Mouse (Mus musculus): ENCODE results near the gene Isoc2a. TPM values are rescaled to one million over a fixed set of nuclear protein-coding genes. Genes with fewer than 3 reads are reported as not detected.

Gene Isoc2a
- polyA plus RNA-seq, 1 experiment = 1.3 TPM

- Histone ChIP-seq H3K4me1 (ENCODE audit: control insufficient read depth) (peaks cover 36% of the 10 kb centered on the region), H3K27me3 (ENCODE audit: control insufficient read depth) (peaks cover 41% of the 10 kb centered on the region)
- TF ChIP-seq TAL1 (IDR thresholded peaks at IDR 0.05; ENCODE audit: low read length) (no peak), GATA1 (IDR thresholded peaks at IDR 0.05; ENCODE audit: low read length) (no peak)
These were observed 43.5 kb downstream of the Isoc2a start for GRCm38 (mm10) chr7:4920496-4920895.

GRCm38 (mm10) chr7:4920976-4921823, 44.2 kb downstream of the Isoc2a start:
- Histone ChIP-seq H3K36me3 (ENCODE audit: control insufficient read depth) (peaks cover 47% of the 10 kb centered on the region), H3K4me1 (ENCODE audit: control insufficient read depth) (peaks cover 29% of the 10 kb centered on the region), H3K9me3 (ENCODE audit: control insufficient read depth, low read length) (peaks cover 7% of the 10 kb centered on the region), H3K4me3 (replicated peaks) (no peak overlapping the region), H3K27me3 (ENCODE audit: control insufficient read depth) (peaks cover 48% of the 10 kb centered on the region)
- TF ChIP-seq GATA1 (IDR thresholded peaks at IDR 0.05; ENCODE audit: low read length) = no peak
- TF ChIP-seq TAL1 (IDR thresholded peaks at IDR 0.05; ENCODE audit: low read length) = no peak

More at GRCm38 (mm10) chr7:4920496-4920895, 43.5 kb downstream of the Isoc2a start:
- Histone ChIP-seq H3K4me3 (replicated peaks) (no peak overlapping the region), H3K36me3 (ENCODE audit: control insufficient read depth) (peaks cover 47% of the 10 kb centered on the region), H3K9me3 (ENCODE audit: control insufficient read depth, low read length) (peaks cover 7% of the 10 kb centered on the region)

- H3K9me3 ChIP-seq (ENCODE audit: control insufficient read depth, low read length) = peaks cover 7% of the 10 kb centered on the region
- H3K4me1 ChIP-seq (ENCODE audit: control insufficient read depth) = peaks cover 22% of the 10 kb centered on the region
- H3K36me3 ChIP-seq (ENCODE audit: control insufficient read depth) = peaks cover 42% of the 10 kb centered on the region
- no peak within 1 kb of the TSS for H3K4me3 ChIP-seq (replicated peaks)
- no peak for TF ChIP-seq GATA1 (IDR thresholded peaks at IDR 0.05; ENCODE audit: low read length)
- no peak for TF ChIP-seq TAL1 (IDR thresholded peaks at IDR 0.05; ENCODE audit: low read length)
- peaks cover 52% of the 10 kb centered on the region for H3K27me3 ChIP-seq (ENCODE audit: control insufficient read depth)
These were observed 45.0 kb downstream of the Isoc2a start, which contains the start of gene Nat14 for GRCm38 (mm10) chr7:4921824-4922482. Gene Nat14, plus strand, starts transcription at chr7:4922028.

- TF ChIP-seq TAL1 (IDR thresholded peaks at IDR 0.05; ENCODE audit: low read length) = no peak
- no peak for TF ChIP-seq GATA1 (IDR thresholded peaks at IDR 0.05; ENCODE audit: low read length)
- Histone ChIP-seq H3K4me1 (ENCODE audit: control insufficient read depth) (peaks cover 16% of the 10 kb centered on the region), H3K27me3 (ENCODE audit: control insufficient read depth) (peaks cover 52% of the 10 kb centered on the region), H3K36me3 (ENCODE audit: control insufficient read depth) (peaks cover 37% of the 10 kb centered on the region), H3K4me3 (replicated peaks) (no peak overlapping the region), H3K9me3 (ENCODE audit: control insufficient read depth, low read length) (peaks cover 7% of the 10 kb centered on the region)
These were observed 45.6 kb downstream of the Isoc2a start for GRCm38 (mm10) chr7:4922508-4922907.

- peaks cover 14% of the 10 kb centered on the region for H3K4me1 ChIP-seq (ENCODE audit: control insufficient read depth)
- H3K4me3 ChIP-seq (replicated peaks) = no peak overlapping the region
- peaks cover 31% of the 10 kb centered on the region for H3K36me3 ChIP-seq (ENCODE audit: control insufficient read depth)
- peaks cover 52% of the 10 kb centered on the region for H3K27me3 ChIP-seq (ENCODE audit: control insufficient read depth)
- no peak for TF ChIP-seq TAL1 (IDR thresholded peaks at IDR 0.05; ENCODE audit: low read length)
- H3K9me3 ChIP-seq (ENCODE audit: control insufficient read depth, low read length) = peaks cover 7% of the 10 kb centered on the region
These were observed 46.1 kb downstream of the Isoc2a start for GRCm38 (mm10) chr7:4922931-4923565.

- TF ChIP-seq TAL1 (IDR thresholded peaks at IDR 0.05; ENCODE audit: low read length) (no peak), GATA1 (IDR thresholded peaks at IDR 0.05; ENCODE audit: low read length) (no peak)
- H3K27me3 ChIP-seq (ENCODE audit: control insufficient read depth) = peaks cover 52% of the 10 kb centered on the region
- no peak overlapping the region for H3K4me3 ChIP-seq (replicated peaks)
- peaks cover 14% of the 10 kb centered on the region for H3K4me1 ChIP-seq (ENCODE audit: control insufficient read depth)
- H3K9me3 ChIP-seq (ENCODE audit: control insufficient read depth, low read length) = peaks cover 7% of the 10 kb centered on the region
- H3K36me3 ChIP-seq (ENCODE audit: control insufficient read depth) = peaks cover 24% of the 10 kb centered on the region
These were observed 46.8 kb downstream of the Isoc2a start for GRCm38 (mm10) chr7:4923586-4924364.

- H3K27me3 ChIP-seq (ENCODE audit: control insufficient read depth) = peaks cover 52% of the 10 kb centered on the region
- H3K36me3 ChIP-seq (ENCODE audit: control insufficient read depth) = peaks cover 17% of the 10 kb centered on the region
- TF ChIP-seq TAL1 (IDR thresholded peaks at IDR 0.05; ENCODE audit: low read length) (no peak), GATA1 (IDR thresholded peaks at IDR 0.05; ENCODE audit: low read length) (no peak)
- no peak overlapping the region for H3K4me3 ChIP-seq (replicated peaks)
- peaks cover 14% of the 10 kb centered on the region for H3K4me1 ChIP-seq (ENCODE audit: control insufficient read depth)
- H3K9me3 ChIP-seq (ENCODE audit: control insufficient read depth, low read length) = peaks cover 7% of the 10 kb centered on the region
These were observed 47.5 kb downstream of the Isoc2a start for GRCm38 (mm10) chr7:4924483-4924882.

- TF ChIP-seq TAL1 (IDR thresholded peaks at IDR 0.05; ENCODE audit: low read length) (no peak), GATA1 (IDR thresholded peaks at IDR 0.05; ENCODE audit: low read length) (no peak)
- H3K9me3 ChIP-seq (ENCODE audit: control insufficient read depth, low read length) = peaks cover 4% of the 10 kb centered on the region
- H3K4me3 ChIP-seq (replicated peaks) = no peak overlapping the region
- H3K36me3 ChIP-seq (ENCODE audit: control insufficient read depth) = peaks cover 13% of the 10 kb centered on the region
- peaks cover 12% of the 10 kb centered on the region for H3K4me1 ChIP-seq (ENCODE audit: control insufficient read depth)
- peaks cover 52% of the 10 kb centered on the region for H3K27me3 ChIP-seq (ENCODE audit: control insufficient read depth)
These were observed 47.9 kb downstream of the Isoc2a start for GRCm38 (mm10) chr7:4924891-4925301.
